Mouse (Mus musculus) lung, postnatal 10 days (tissue): ENCODE data around the gene Ptrhd1.

ENCODE experiments used
- DNase-seq: peaks from one replicate; pipeline ENCODE4 v3.0.0; 2021

Gene Ptrhd1

DNA sequence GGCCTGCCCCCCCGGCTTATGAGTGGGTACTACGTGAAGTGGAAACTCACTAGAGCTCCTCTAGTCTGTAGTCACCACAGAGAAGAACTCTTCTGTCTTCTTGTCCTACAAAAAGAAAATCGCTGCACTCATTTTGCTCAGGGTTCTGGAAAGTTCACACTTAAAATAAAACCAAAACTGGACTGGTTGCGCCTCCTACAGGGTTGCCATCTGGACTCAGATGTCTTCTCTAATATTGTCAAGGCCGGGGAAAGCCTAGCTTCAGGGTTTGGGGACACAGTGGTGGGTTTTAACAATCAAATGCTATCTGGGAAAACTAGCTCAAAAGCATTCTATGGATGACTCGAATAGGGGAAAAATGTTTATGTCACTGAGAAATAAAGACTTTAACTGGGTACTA, 16.0 kb downstream of the Ptrhd1 start:
- DNase-seq = no peak

DNA sequence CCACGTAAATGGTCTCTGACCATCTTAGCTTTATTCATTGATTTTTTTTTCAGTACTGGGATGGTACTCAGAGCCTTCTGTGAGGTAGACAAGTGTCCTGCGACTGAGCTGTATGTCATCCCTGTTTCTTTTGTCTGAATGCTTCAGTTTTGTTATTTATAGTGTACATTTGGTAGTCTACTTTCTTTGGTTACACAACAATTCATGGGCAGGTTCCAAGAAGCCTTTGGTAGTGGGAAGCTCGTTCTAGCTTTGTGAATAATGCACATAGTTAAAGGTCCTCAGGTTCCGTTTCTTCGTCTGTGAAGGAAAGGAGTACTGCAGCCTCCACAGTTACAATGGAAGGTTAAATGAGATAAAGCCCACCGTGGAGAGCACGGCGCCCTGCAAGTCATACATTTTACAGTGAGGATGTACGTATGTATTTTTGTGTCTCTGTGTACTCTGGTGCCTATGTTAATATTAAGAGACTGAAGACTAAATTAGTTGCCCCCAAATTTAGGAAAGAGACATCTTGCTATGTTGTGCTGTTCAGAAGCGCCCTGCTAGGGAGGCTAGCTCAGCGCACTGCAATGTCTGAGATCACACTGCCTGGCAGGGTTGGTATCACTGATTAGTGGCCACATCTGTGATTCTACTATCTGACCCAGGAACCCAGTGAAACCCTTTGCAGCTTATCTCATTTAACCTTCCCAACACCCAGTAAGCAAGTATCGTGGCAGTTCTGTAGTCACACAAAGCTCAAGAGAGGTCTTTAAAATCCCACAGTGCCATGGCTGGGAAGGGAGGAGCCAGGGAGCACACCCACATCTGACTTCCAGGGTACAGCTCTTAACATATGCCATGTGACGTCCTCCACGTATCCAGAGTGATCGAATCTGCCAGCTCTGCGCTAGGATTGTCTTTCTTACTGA, 19.2 kb downstream of the Ptrhd1 start:
- no peak for DNase-seq

DNA sequence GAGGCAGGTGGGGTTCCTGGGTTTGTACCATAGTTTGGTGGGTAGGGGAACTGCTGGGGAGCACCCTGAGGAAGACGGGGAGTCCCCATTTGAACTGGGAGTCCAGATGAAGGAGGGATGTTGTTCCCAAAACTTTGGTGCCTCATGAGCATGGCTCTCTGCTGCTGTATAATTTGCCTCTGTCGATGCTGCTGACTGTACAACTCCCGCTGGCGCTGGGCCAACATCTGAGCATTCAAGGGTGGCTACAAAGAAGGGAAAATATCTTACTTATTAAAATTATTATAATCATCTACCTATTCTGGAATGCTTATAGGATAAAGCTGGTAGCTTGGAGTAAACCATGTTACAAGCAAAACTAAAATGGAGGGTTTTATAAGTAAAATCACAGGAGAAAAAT, 33.9 kb downstream of the Ptrhd1 start:
- DNase-seq = no peak

DNA sequence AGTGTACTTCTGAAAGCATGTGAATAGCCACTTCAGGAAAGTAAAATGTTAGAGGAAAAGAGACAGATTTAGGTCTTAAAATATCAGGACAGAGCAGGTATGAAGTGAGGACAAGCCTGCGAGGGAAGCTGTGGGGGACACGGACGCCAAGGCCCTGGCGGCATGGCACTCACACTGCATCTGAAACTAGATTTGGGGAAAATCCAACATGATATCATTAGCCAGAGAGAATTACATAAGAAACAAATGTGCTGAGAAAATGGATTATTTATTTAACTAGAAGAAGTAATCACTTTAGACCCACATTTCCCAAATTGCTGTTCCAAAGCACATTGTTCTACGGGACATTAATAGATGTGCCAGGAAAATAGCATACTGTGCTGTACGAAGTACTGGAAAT, 37.3 kb downstream of the Ptrhd1 start:
- DNase-seq = no peak

DNA sequence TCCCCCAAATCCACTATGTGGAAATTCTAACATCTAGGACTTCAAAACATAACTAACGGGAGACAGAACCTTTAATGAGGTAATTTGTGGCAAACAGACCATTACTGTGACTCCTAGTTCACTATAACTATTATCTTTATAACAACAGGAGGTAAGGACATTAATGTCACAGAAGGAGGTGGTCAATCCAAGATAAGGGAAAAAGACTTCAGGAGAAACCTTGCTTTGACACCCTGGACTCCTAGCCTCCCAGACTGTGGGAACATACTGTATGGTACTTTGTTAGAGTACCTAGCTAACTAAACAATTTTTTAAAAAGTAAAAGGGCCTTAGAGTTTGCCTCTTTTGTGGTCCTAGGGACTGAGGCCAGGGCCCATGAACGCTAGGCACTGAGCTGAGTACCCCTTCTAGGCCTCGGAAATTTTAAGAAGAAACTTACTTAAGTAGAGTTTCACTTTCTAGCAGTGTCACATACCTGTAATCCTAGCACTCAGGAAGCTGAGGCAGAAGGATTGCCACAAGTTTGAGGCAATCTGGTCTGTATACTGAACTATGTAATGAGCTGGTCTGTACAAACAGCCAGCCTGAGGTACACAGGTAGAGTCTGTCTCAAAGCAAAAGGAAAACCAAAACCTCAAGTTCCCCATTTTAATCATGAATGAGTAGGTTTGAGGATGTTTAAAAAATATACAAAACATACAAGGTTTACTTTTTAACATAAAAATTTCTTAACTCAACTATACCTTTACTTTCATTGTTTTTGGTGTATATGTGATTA, 45.3 kb downstream of the Ptrhd1 start:
- no peak for DNase-seq

DNA sequence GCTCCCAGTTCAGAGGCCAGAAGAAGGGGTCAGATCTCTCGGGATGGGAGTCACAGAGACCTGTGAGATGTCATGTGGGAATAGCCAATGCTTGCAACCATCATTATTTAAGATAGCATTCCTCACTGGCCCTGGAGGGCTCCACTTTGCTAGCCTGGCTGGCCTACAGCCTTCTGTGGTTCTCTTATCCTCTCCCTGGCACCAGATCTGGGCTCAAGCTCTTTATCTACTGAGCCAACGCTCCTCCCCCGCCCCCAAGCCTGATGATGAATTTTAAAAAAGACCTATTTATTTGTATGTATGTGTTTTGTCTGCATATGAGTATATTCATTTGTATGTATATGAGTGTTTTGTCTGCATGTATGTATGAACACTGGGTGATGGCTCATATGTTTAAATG, 46.1 kb downstream of the Ptrhd1 start:
- no peak for DNase-seq

DNA sequence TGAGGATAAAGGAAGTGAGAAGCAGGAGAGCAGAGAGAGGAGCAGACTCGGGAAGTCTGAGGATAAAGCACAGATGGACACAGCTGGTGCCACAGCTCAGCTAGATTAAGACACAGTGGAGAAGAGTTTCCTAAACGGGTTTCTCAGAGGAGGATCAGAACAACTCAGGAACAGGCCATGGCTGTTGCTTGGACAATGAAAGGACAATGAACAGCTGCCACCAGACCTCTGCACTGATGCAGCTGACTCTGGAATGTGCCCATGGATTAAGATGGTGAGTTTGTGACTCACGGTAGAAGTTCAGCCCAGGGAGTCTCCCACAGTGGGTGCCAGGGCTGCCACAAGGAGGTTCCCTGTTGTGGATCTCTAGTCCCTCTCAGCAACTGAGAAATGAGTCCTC, 51.4 kb downstream of the Ptrhd1 start:
- peak; percentile 60 for DNase-seq
